Mouse (Mus musculus) gastrocnemius, postnatal 4 days (tissue): ENCODE measurements around the gene Csmd2. TPM values are rescaled to one million over a fixed set of nuclear protein-coding genes. Genes with fewer than 3 reads are reported as not detected.
A peak's percentile ranks its signal among the peaks of the same experiment; 100 is the strongest.

Experiments
- DNase-seq, 2 experiments: peaks; one replicate each; pipeline ENCODE4 v3.0.0; 2021 to 2022; ENCODE audit warnings: low spot score in 2 of 2, mixed read lengths in 2 of 2
- total RNA-seq, 2 experiments: library from RNA; stranded (reverse); gene quantifications; 2 replicates each; pipeline ENCODE4 v1.2.3; 2021

Gene Csmd2
- total RNA-seq, 2 experiments from 2014 or later: 0.36 to 0.52 TPM

- no peak for DNase-seq
Observed at GRCm38 (mm10) chr4:128239113-128239512, 251.5 kb downstream of the Csmd2 start.

GRCm38 (mm10) chr4:128241075-128241853 lies 253.6 kb downstream of the Csmd2 start:
- DNase-seq: no peak

DNA sequence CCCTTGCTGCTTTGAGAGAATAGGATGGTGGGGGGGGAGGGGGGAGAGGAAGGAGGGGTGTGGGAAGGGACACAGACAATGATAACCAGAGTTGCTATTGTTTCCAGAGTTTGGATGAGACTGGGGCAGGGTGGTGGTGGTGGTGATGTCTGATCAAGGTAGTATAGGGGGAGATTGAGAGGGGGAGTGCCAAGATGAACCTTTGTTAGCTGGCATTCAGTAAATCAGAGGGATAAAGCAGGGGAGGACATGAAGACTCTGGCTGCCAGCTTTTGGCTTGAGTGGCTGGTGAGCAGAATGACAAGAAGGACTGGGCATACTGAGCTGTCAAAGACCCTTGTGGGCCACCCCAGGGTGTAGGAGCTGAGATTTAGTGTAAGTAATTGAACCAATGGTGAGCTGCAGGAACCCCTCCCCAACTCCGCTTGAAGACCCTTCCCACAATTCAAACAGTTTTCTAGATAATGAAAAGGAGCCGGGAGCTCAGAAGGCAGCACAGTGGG lies 254.2 kb downstream of the Csmd2 start:
- DNase-seq: no peak

GRCm38 (mm10) chr4:128245201-128245600 lies 257.5 kb downstream of the Csmd2 start:
- DNase-seq: no peak

DNA sequence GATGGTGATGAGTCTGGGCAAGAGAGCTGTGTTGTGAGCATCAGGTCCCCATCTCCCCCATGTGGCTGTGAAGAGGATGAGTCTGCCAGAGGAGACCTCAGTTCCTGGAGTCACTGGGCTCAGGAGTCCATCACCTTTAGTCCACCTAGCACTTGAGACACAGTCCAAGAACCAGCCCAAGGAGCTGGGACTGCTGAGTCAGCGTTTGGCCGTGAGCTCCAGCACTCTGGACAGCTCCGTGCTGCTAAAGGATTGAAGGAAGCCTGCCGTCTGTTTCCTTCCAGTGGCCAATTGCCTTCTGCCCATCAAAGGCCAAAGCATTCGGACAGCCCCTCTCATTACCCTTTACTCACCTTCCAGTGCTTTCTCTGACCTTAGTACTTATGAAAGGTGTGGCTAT lies 261.0 kb downstream of the Csmd2 start:
- DNase-seq: peak in 1 of 2 experiments; percentile 35

DNA sequence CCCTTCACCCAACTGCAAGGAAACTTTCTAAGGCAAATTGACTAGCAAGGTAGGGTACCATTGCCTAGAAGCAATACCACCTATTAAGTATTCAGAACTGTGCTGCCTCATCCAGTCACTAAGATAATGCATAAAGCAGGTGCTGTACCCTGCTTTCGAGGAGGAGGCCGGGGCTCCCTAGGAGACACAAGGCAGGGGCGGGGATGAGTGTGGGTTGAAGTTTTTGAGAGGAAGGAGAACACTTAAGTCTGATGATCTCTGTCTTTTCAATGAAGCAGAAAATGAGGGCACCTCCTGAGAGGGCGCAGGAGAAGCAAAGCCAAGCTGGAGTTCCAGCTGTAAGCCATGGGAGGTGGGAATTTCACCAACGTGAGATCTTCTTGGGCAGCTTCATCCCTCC lies 271.6 kb downstream of the Csmd2 start:
- DNase-seq: no peak

GRCm38 (mm10) chr4:128260907-128261560 lies 273.4 kb downstream of the Csmd2 start, which contains the start of gene Hmgb4:
TSS of gene Hmgb4 (minus strand) at chr4:128260957.
- DNase-seq: no peak

- no peak for DNase-seq
Observed at GRCm38 (mm10) chr4:128264491-128264890, 276.8 kb downstream of the Csmd2 start.

- no peak for DNase-seq
Observed at GRCm38 (mm10) chr4:128265341-128265740, 277.7 kb downstream of the Csmd2 start.

DNA sequence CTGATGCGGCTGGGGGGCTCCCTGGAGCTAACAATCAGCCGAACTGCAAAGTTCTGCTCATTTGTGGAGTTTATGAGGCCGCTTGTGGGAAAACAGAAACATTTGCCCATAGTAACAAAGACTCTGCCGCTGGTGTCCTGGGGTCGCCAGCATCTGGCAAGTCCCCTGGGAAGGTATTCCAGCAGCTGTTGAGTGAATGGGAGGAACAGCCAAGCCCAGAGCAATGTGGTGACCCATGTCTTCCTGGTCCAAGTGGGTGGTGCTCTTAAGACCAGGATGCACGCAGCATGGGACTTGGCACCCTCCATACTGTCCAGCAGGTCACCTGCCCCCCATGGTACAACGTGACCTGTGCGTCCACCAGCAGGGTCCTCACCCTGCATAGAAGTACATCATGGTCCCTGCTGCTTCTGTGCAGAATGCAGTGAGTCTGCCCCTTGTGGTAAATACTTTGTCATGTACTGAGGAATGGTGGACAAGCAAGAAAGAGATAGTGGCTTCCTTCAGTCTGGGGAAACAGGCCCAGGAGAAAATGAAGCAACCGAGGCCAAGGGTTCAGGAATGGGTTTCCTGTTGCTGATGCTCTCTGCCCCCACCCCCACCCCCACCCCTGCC lies 281.7 kb downstream of the Csmd2 start:
- DNase-seq: no peak

GRCm38 (mm10) chr4:128270177-128270576 lies 282.5 kb downstream of the Csmd2 start:
- no peak for DNase-seq

DNA sequence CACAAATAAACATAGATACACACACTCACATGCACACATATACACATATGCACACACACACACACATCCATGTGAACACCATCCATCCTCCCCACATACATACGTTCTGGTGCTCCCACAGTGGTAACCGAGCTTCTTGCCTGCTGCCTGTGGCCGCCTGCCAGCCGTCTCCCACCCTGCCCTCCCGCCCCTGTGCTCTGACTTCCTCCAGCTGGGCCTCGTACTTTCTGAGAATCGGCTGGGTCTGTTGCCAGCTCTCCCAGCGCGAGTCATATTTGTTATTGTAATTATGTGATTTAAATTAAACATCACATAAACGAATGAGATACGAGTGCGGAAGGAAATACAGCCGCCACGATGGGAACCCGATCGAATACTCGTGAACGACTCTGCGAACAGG lies 283.3 kb downstream of the Csmd2 start:
- DNase-seq: no peak

GRCm38 (mm10) chr4:128272501-128272900 lies 284.8 kb downstream of the Csmd2 start:
- DNase-seq: no peak

DNA sequence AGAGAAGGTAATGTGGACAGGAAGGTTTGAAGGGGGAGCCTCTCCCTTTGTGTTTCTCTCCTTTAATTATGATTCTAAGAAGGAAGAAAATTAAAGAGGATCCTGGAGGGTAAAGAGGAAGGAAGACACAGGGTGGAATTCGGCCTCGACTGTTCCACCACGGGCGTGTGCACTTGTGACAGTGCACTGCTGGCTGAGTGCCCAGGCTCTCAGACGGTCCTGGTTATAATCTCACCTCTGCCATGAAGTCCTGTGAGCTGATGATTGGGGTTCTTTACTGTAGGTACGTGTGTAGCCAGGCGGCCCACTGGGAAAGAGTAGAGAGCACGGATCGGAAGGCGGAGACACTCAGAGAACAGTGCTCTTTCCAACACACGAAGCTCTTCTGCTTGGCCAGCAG lies 285.5 kb downstream of the Csmd2 start:
- no peak for DNase-seq

- DNase-seq: no peak
Observed at GRCm38 (mm10) chr4:128275116-128275515, 287.5 kb downstream of the Csmd2 start.

DNA sequence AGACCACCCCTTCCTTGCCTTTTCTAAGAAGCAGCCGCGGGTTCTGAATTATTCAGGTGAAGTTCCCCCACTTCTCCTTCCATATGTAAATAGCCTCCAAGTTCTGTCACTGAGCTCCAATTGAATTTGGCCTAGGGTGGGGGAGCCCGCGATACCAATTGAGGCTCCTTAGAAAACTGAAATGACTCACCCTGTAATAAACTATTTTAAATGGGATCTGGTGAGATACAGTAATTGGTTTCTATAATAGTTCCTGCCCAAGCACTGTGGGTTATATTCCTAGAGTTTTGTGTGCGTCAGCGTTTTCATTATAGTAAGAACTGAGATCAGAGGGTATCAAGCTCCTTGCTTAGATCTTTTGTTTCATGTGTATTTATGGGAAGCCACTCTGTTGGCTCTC lies 287.9 kb downstream of the Csmd2 start:
- DNase-seq: no peak

- DNase-seq: no peak
Observed at GRCm38 (mm10) chr4:128285009-128285408, 297.4 kb downstream of the Csmd2 start.

DNA sequence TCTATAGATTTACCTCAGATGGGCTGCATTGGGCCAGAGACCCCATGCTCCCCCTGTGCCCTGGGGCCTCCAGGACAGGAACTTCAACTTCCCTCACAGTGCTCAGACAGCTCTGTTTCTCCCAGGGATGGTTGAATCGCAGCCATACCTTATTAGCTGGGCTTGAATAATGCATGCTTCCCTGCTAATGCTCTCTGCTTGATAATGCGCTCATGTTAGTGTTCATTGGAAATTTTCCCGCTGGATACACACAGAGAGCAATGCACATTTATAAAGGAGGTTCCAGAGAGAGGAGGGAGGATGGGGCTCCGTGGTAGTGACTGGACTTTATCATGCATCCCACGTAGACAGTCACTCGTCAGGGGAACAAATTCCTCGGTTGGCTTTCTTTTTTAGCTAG lies 300.4 kb downstream of the Csmd2 start:
- DNase-seq: no peak

- no peak for DNase-seq
Observed at GRCm38 (mm10) chr4:128304049-128304448, 316.4 kb downstream of the Csmd2 start.

DNA sequence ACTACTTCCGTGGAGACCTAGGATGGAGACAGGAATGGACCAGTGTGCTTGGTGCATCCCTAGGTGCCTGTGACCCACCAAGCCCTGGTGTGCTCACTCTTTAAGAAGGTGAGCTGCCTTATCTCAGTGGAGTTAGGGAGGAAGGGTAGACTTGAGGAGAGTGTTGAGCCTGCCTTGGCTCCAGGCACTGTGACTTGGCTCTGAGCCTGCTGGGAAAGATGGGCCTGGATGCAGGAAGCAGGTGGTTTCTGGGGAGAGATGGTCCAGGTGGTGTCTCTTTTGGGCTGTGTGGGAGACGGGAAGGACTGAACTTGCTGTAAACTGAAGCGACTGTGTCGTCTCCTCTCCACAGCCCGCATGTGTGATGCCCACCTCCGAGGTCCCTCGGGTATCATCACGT lies 318.4 kb downstream of the Csmd2 start:
- DNase-seq: no peak

DNA sequence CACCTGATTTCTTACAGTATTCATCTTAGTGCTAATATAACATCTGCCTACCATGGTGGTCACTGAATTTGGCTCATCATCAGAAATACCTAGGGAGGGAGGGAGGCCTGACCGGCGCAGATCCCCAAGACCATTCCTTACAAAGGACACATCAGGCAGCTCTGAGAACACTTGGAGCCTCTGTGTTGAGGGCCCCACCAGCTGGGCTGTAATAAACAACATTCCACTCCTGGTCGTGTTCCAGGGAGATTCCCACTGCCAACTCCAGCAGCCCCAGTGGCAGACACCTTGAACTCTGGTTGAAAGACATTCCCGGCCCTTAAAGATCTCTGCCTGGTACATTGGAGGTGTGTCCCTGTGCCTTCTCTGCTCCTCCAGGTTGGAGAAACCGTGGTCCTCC lies 327.7 kb downstream of the Csmd2 start:
- peak in 1 of 2 experiments; percentile 15 for DNase-seq

GRCm38 (mm10) chr4:128317951-128318350 lies 330.3 kb downstream of the Csmd2 start:
- peak in 1 of 2 experiments; percentile 15 for DNase-seq
